Mouse (Mus musculus): ENCODE results near the gene Ptf1a.
A peak's percentile ranks its signal among the peaks of the same experiment; 100 is the strongest.

The Ptf1a gene

DNA sequence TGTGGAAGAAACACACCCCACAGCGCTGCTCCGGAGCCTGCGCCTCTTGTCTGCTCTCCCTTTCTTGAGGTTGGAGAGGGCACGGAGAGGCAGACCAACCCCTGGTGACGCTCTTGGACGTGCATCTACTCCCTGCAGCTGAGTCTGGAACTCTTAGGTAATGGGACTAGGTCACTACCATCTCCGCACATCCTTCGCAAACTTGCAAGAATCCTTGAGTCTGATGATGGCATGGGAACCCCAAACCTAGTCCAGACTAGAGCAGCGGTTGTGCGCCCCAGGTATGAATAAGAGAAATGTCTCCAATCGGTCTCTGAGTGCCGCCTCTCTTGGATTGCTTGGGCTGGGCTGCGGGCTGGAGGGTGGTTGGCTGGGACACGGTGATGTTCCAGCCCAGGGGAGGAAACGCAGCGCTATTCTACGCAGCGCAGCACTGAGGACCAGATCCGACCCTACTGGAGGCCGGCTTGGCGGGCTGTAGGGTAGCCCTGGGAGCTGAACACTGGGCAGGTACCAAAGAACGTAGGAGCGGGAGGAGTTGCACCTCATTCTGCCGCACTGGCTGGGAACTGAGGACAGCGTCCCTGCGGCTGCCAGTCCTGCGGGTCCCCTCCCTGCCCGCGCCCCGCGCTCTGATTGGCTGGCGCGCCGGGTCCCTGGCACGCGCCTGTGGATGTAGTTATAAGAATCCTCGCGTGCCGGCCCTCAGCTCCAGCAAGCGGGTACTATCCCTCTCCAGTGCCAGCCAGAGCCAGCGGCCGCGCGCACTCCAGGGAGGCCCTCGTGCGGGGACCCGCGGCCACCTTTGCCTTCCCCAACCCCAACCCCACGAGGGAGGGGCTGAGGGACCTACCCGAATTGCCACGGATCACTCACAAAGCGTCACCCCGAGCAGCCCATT lies at the start of gene Ptf1a:
Gene Ptf1a, plus strand, starts transcription at position 733 of the 901 bp plus-strand sequence.
- peak; percentile 51 to 64 for DNase-seq

DNA sequence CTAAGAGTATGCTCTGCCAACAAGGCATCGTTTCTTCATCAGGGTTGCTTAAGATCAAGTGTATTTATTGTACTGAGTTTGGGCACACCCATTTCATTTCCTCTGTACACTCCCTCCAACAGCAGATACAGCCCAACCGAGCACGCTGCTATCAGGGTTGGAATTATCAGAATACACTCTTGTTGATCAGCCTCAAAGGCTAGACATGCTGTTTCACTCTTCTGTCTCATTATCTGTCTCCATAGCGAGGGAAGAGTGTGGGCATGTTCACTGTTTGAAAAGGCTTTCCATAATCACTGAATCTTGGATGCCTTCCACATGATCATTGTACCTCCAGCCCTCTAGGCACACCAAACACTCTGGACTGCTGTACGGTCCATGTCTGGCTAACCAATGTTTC lies 40.1 kb upstream of the Ptf1a start:
- no peak for DNase-seq

DNA sequence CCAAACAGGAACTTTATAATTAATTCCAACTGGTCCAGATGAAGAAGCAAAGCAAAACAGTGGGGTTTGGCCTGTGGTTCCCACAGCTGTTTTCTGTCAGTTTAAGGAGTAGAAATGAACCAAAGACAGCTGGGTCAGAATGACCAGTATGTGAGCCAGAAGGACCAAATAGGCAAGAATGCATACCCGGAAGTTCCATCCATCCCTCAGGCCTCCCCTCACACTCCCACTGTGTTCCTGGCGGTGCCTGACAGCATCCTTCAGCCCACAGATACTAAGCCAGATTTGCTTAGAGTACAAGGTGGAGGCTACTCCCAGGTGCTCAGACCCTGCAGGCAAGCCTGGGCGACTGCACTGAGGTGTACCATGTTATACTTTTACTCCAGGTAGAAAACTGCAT lies 38.9 kb upstream of the Ptf1a start:
- DNase-seq: no peak

DNA sequence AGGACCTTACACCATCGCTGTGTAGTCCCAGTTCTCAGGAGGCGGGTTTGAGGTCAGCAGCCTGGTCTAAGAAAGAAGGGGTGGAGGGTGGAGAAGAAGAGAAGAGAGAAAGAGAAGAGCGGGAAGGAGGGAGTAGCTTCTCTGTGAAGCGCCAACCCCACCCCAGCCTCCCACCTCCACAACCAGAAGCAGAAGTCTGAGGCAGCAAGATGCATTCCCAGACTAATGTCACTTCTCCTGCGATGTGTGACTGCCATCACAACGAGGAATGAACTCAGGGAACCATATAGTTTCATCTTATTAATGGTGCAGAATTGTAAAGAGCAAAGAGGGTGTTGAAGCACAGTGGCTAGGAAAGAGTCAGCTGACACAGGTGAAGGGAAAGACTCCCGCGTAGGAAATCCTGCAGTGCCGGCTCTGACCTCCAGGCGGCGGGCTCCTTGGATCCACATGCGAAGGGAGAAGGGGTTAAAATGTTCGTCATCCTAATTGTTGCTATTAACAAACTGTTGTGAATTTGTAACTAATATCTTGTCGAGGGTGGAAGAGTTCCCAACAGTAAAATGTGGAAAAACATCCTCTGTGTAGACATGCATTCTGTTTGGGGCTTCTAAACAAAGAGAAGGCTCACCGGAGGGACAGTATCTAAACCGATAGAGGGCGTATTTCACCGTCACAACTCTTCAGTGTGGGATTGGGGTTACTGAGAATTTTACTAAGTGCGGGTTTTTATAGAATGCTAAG lies 31.1 kb upstream of the Ptf1a start:
- peak; percentile 89 to 93 for DNase-seq

DNA sequence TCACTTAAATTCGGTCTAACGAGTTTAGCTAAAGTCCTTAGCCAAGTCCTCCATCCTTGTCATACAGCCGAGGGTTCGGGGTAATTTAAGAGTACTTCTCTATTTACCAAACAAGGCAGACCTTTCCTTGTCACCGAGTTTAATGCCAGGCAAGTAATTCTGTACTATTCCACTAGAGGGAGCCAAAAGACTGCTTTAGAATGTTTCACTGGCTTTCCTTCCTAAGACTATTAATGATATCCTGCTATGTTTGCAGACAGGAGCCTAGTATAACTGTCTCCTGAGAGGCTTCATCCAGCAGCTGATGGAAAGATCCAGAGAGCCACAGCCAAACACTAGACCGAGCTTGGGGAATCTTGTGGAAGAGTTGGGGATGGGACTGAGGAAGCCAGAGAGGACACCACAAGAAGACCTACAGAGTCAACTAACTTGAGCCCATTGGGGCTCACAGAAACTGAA lies 30.4 kb upstream of the Ptf1a start:
- peak; percentile 69 to 89 for DNase-seq

DNA sequence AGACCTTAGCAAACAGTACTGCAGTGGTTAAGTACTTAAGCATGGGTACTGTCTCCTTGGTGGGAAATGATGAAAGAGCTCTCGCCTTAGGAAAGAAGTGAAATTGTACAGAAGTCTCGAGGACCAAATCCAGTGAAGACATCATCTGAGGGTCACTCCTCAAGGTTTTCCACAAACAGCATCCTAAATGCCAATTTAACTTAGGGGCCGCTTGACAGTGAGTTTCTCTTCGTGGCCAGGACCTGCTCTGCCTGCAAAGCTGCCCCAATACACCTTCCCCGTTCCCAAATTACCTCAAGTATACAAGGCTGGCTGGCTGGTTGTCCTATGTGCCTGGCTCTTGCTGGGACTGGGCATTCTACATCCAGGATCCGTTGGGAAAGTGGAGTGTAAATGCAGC lies 29.4 kb upstream of the Ptf1a start:
- DNase-seq: no peak

DNA sequence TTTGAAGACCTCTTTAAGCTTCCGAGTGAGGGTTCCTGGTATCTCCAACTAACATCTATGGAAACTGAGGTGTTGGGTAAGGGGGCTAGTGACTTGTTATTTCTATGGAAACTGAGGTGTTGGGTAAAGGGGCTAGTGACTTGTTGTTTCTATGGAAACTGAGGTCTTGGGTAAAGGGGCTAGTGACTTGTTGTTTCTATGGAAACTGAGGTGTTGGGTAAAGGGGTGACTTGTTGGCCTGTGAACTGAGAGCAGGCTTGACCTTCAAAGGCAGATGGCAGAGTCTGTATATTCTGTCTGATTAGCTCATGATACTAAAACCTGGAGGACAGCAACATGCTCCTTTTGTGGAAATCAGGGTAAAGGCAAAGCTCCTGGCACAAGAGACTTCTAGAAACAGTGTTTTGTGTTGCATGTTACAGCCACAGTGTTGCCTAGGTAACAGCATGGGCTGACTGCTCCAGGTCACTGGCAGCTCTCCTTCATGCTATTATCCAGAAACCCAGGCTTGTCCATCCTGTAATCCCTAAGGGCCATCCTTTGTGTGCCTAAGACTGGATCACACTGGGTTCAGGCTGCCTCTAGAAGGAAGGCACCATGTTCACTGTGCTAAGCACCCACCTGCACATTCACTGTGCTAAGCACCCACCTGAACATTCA lies 25.6 kb upstream of the Ptf1a start:
- no peak for DNase-seq

DNA sequence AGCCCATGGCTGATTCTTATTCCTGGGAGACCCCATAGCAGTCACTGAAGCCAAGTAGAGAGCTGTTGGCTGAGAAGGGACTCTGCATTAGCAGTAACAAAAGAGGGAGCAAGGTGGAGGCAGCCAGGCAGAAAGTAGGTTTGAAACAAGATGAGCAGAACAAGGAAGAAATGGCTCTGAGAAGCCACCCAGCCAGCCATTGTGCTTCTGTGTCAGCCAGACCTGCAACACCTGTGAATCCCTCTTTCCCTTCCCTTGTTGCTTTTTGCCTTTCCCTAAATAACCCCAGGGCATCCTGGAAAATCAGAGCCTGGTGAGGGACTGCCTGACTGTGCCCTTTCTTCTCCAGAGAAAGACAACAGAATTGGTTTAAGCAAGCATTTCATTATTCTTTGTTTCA lies 23.2 kb upstream of the Ptf1a start:
- DNase-seq: no peak

DNA sequence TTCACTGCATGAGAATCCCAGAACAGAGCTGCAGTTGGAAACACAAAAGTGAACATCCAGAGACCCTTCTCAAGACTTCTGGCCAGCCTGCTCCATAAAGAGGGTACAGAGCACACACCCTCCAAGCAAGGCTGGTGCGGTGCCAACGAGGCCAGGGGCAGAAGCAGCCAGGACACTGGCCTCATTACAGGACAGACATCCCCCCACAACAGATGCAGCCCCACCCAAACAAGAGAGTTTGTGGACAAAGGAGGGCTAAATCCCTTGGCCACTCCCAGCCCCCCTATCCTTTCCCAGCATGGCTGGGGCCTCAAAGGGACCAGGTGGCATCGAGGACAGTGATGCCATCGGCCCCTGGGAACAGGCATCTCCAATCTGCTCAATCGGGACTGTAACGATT lies 22.4 kb upstream of the Ptf1a start:
- peak; percentile 33 to 48 for DNase-seq

DNA sequence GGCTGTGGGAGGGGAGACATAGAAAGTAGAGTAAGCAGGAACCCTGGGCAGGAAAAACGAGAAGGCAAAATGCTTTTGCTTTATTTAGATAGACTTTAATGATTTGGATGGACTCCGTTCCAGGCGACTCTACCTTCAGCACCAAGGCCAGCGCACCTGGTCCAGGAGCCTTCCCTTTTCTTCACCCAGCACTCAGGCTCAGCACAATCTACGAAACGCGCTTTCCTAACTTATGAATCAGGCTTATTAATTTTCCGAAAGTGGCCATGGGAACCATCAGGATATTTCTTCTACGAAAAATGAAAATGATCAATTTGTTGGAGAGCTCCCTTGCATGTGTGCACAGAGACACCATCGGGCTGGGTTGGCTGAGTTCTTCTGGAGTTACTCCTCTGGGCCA lies 16.4 kb upstream of the Ptf1a start:
- no peak for DNase-seq

DNA sequence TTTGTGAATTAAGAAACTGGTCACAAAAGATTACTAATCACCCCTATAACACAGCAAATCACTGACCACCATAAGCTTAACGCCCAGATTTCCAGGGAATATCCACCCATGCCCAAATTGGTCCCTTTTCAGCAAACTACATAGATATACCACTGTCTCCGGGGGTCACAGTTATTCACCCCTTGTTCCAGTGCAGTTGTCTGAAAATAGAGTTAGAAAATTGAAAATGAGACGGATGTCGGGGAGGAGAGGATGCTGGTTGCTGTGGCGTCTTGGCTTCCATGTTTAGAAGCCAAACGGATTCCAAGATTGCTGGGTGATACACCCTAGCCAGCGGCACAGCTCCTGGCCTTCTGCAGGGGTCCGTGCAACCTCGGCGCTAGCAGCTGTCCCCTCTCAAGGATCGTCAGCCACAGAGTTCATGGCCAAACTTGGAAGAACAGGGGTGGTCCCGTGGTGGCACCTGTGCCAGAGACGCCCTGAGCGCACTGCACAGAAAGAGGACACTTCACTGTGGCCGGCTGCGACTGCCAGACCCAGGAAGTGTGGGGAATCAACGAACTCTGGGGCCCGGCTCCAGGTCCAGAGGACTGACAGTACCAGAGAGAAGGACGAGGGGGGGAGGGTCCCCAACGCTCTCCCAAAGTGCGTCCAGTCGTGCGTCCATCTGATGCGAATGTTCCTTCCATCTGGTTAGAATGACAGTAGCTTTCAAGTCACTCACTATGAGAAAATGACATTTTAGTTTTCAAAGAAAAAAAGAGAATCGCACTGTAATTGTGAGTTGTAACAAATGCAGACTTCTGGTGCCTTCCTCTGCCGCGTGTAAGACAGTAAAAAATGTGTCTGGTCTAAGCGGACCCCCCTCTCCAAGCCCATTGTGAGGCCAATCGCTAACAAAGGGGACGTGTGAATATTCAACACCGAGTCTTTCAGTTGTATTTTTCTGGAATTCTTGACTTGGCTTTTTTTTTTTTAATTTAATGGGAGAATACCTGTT lies 15.5 kb upstream of the Ptf1a start:
- peak; percentile 44 to 56 for DNase-seq

DNA sequence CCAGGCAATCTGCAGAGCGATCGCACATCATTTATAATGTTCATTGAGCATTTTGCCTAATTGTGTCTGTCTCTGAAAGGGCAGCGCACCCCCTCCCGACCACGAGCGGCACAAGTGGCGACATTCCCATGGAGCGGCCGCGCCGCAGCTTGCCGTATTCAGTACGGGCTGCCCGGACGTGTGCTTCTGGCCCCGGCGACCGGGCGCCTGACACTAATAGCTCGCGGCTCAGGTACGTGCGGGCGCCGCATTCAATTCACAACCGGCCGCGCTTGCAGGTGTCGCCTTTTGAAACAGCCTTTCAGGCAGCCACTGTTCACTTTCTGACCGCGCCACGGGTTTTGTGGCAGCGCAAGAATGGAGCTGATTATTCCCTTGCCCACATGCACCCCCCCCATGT lies 14.7 kb upstream of the Ptf1a start:
- DNase-seq: peak; percentile 55 to 60

DNA sequence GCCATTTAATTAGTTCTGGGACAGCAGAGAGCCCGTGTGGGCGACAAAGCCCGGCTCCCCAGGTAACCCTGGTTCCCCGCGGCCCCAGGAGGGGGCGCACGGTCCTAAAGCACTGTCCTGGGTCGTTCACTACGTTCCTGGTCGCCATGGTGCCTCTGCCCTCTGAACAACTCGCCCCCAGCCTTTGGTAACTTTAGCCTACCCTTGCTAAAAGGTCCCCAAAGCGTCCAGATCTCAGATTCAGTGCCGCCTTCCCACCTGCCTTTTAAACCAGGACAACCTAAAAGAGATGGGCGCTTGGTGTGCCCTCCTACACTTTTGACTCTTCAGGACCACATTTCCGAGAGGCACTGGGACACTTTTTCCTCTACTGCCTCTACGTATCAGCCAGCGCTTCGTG lies 14.3 kb upstream of the Ptf1a start:
- peak; percentile 47 to 62 for DNase-seq

DNA sequence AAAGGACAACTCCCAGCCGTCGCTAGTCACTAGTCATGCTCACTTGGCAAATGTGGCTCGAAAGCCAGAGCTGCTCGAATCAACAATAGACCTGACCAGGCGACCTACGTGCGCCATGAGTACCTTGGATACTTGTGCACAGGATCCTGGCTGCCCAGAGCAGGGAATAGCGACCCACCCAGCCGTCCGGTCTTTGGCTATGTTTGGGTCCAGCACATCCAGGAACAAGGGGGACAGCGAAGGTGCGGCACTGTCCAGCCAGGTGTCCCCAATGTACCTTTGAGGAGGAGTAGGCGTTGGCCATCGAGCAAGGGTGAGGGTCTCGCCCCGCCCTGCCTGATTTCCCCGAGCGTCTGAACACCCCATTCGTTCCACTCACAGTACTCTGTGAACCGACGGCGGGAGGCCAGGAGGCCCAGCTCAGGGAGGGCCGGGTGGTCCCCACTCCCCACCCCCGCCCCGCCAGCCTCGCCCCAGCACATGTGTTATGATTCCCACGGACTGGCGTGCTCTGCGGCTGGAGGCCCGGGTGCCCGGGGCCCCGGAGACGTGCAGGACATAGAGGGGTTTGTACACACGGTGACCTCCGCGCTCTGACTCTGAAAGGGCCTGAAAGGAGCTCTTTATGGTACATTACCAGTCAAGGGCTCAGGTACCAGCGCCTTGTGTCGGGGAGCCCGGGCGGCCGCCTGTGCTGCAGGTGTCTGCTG lies 13.7 kb upstream of the Ptf1a start:
- no peak for DNase-seq

DNA sequence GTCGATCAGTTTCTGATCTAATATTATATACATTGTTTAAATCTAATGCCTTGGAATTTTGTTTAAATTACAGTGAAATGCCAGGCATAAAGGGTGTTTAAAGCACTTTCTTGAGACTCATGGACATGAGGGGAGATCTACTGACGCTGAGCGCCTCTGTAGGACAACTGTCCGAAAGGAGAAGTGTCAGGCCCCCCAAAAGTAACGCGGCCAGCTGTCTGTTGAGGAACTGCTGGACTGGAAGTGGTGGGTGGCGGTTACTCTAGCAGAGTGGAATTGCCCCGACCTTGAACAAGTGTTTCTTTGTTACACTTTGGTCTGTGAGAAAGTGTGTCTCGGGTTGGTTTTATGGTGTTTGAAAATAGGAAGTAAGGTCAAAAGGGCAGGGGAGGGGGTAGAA lies 1.1 kb upstream of the Ptf1a start:
- DNase-seq: no peak

DNA sequence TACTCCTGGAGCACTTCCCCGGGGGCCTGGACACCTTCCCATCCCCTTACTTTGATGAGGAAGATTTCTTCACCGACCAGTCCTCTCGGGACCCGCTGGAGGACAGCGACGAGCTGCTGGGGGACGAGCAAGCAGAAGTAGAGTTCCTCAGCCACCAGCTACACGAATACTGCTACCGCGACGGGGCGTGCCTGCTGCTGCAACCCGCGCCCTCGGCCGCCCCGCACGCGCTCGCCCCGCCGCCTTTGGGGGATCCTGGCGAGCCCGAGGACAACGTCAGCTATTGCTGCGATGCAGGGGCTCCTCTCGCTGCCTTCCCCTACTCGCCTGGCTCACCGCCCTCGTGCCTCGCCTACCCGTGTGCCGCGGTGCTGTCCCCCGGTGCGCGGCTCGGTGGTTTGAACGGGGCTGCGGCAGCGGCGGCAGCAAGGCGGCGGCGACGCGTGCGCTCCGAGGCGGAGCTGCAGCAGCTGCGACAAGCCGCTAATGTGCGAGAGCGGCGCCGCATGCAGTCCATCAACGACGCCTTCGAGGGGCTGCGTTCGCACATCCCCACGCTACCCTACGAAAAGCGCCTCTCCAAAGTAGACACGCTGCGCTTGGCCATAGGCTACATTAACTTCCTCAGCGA lies 523 bp downstream of the Ptf1a start:
- DNase-seq: no peak

DNA sequence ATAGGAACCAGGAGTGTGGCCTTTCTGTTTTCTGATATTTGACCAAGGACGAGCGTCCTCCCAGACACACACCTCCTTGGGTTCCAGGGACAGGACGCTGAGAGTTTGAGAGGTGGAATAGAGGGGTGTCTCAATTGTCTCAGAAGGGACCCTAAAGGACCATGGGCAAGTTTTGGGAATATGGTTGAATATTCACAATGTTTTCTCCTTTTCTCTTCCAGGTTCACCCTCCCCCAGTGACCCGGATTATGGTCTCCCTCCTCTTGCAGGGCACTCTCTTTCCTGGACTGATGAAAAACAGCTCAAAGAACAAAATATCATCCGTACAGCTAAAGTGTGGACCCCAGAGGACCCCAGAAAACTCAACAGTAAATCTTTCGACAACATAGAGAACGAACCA lies 1.3 kb downstream of the Ptf1a start:
- DNase-seq: no peak

DNA sequence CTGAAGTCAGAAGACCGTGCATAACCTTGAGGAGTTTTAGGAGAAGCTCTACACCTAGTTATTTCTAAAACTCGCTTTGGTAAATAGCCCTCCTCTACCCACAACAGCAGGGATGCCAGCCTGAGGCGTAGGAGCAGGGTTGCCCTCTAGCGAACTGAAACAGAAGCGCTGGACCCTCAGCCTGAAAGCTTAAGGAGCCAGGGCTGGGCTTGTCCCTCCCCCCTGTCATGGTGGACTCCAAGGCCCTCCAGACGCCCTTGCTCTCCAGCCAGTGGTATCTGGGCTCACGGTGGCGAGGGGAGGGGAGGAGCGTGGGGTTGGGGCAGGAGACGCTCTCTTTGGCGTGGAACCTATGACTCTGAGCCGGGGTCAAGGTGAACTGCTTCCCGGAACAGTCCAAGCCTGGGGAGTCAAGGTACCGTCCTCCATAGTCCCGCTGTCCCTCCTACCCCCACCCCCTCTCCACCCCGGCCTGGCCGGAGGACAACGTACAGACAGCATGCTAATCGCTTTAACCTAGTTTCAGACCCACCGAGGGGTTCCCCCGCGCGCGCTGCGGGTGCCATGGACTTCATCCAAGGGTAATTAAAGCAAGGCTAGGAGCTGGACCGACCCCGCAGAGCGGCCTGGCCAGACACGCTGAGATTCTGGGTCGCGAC lies 2.7 kb downstream of the Ptf1a start:
- peak; percentile 73 to 74 for DNase-seq

DNA sequence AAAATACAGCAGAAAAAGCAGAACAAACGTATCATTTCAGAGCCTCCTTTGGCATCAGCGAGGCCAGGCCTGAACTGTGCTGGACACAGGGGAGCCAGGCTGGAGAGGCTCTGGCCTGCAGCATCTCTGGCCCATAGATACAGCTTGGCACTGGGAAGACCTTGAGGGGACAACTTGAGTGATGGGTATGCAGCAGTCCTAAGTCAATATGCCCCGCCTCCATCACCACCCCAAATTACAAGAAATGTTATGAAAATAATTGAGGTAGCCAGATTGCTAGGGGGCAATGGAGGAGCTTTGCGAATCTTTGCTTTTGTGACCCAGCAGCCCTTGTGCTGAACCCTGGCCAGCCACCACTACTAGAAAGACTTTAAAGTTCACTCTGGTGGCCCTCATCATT lies 3.8 kb downstream of the Ptf1a start:
- DNase-seq: no peak

DNA sequence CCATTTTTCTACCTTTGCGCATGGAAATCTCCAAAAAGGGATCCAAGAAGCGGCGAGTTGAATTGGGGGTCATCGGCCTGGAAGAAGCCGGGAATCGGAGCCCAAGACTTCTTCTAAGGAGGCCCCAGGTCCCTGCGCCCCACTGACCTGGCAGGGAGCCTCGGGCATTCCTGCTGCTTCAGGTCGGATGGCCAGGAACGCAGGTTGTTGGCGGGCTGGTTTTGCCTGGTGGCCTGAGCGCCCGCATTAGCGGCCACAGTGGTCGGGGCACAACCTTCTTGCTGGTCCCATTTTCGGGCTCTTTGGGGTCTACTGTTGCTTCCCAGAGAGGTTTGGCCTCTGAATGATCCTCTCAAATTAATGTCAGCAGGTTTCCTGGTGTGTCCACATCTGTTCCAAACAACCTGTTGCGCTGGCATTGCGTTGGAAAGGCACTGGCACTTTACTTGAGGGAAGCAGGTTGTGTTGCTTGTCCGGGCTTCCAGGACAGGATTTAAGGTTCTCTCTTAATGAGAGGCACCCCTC lies 7.1 kb downstream of the Ptf1a start:
- no peak for DNase-seq

All from cerebellum, postnatal 10 days (tissue).